Mouse (Mus musculus) midbrain, embryonic 10.5 days (tissue): ENCODE results near the gene Kcnh7. TPM values are rescaled to one million over a fixed set of nuclear protein-coding genes. Genes with fewer than 3 reads are reported as not detected.
A peak's percentile ranks its signal among the peaks of the same experiment; 100 is the strongest.

ENCODE experiments used
- DNase-seq: peaks from one replicate; pipeline ENCODE4 v3.0.0-alpha.2; 2017; ENCODE audit warnings: low spot score
- H3K27ac ChIP-seq: fragments of 300-500 bp; sonication (generic); replicated peaks from 2 replicates; pipeline ENCODE4 v1.5.1; 2016; ENCODE audit warnings: mild to moderate bottlenecking
- H3K27me3 ChIP-seq: fragments of 300-500 bp; sonication (generic); 2 replicates; pipeline ENCODE4 v1.6.1; 2016; ENCODE audit warnings: low read depth, mild to moderate bottlenecking; ENCODE audit not compliant: poor library complexity, severe bottlenecking
- H3K36me3 ChIP-seq: fragments of 300-500 bp; sonication (generic); 2 replicates; pipeline ENCODE4 v1.6.1; 2016; ENCODE audit warnings: mild to moderate bottlenecking, moderate library complexity
- H3K4me1 ChIP-seq: fragments of 300-500 bp; sonication (generic); 2 replicates; pipeline ENCODE4 v1.6.1; 2016
- H3K4me3 ChIP-seq: fragments of 300-500 bp; sonication (generic); 2 replicates; pipeline ENCODE4 v1.5.1; 2016; ENCODE audit warnings: mild to moderate bottlenecking, moderate library complexity
- H3K9me3 ChIP-seq: fragments of 300-500 bp; sonication (generic); replicated peaks from 2 replicates; pipeline ENCODE4 v1.6.1; 2016; ENCODE audit warnings: mild to moderate bottlenecking
- WGBS: fragments of 180-500 bp; shearing (Covaris S2); methylation state at CpG from one replicate; pipeline ENCODE4 v1.1.7; 2016; 5-methylcytosine and 5-hydroxymethylcytosine counted together
- polyA plus RNA-seq: library from polyadenylated mRNA; unstranded; fragments of >200 nt; fragmentation: Nextera tagmentation; extraction: Ambion mirVana; gene quantifications from 2 replicates; pipeline ENCODE4 v1.2.1, GENCODE M21; 2016

The Kcnh7 gene
- polyA plus RNA-seq, 1 experiment from 2014 or later = 0.27 TPM

- H3K27me3 ChIP-seq = no peaks in the 10 kb centered on the region
- no peak for DNase-seq
- no peaks in the 10 kb centered on the region for H3K9me3 ChIP-seq
- WGBS = 87% methylated on average over 3 of the region's 3 CpGs
- H3K27ac ChIP-seq = no peak overlapping the region
- no peak overlapping the region for H3K4me3 ChIP-seq
- H3K36me3 ChIP-seq = no peaks in the 10 kb centered on the region
- H3K4me1 ChIP-seq = no peaks in the 10 kb centered on the region
Observed at GRCm38 (mm10) chr2:62907688-62908087, 276.4 kb downstream of the Kcnh7 start.

DNA sequence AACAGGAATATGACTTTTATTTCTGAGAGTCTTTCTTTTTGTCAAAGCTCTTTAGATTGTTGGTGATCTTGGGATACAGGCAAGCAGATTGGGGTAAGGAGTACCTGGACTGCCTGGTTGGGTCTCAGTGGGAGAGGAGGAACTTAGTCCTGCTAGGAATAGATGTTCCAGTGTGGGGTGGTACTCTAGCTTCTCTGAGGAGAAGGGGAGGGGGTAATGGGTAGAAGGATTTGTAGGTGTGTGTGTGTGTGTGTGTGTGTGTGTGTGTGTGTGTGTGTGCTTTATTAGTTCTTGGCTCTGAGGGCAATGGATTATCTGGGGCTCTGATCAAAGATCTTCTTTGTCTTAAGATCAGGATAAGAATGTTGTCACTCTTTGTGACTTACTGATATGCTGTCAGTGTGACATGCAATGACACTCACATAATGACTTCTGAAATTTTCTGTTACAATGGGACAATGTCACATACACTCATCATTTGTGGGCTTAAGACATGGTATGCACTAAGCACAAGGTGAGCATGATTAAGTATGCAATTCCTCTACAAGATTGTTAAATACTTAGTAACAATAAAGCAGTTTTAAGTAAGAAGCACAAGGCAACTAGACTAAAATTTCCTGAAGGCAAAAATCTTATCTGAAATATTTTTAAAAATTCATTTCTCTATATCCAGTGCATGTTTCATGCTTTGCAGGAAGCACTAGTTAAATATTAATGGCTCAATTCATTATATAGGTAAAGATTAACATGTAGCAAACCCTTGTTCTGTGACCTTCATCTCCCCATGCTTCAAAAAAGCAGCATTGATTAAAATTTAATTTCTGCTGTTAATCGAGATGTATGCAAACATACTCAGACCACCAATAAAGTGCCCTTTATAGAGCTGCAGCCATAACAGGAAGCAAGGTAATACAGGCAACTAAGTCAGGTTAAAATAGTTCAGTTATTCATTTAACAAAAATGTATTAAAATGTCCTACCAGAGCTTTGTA lies 281.4 kb downstream of the Kcnh7 start:
- H3K27ac ChIP-seq = no peak overlapping the region
- no peak overlapping the region for H3K4me3 ChIP-seq
- H3K36me3 ChIP-seq = no peaks in the 10 kb centered on the region
- no peaks in the 10 kb centered on the region for H3K27me3 ChIP-seq
- H3K4me1 ChIP-seq = no peaks in the 10 kb centered on the region
- H3K9me3 ChIP-seq = no peaks in the 10 kb centered on the region
- DNase-seq = no peak
- WGBS = 89% methylated on average over 1 of the region's 1 CpGs

DNA sequence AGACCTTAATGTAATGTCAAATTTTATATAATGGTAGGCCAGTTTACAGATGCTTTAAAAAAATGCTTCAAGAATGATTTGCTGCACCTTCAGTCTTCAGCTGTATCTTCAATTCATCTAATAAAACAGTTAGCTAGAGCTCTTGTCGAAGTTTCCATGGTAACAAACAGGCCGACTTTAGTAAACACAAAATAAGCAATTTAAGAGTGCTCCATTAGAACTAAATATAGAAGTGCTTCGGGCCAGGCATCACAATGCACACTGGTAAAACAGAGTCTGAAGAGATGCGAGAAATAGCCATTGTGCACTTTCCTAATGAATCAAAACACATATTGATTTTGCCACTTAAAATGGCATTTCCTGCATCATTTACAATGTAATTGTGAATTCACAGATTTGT lies 305.3 kb downstream of the Kcnh7 start:
- no peak overlapping the region for H3K4me3 ChIP-seq
- no peaks in the 10 kb centered on the region for H3K4me1 ChIP-seq
- WGBS = 85% methylated on average over 4 of the region's 4 CpGs
- no peaks in the 10 kb centered on the region for H3K9me3 ChIP-seq
- DNase-seq = no peak
- no peaks in the 10 kb centered on the region for H3K36me3 ChIP-seq
- no peaks in the 10 kb centered on the region for H3K27me3 ChIP-seq
- H3K27ac ChIP-seq = no peak overlapping the region

GRCm38 (mm10) chr2:62855391-62855790 lies 328.7 kb downstream of the Kcnh7 start:
- Histone ChIP-seq H3K27me3 (no peaks in the 10 kb centered on the region), H3K4me3 (no peak overlapping the region), H3K36me3 (no peaks in the 10 kb centered on the region), H3K9me3 (no peaks in the 10 kb centered on the region), H3K27ac (no peak overlapping the region), H3K4me1 (no peaks in the 10 kb centered on the region)
- DNase-seq = no peak
- 90% methylated on average over 3 of the region's 3 CpGs for WGBS

DNA sequence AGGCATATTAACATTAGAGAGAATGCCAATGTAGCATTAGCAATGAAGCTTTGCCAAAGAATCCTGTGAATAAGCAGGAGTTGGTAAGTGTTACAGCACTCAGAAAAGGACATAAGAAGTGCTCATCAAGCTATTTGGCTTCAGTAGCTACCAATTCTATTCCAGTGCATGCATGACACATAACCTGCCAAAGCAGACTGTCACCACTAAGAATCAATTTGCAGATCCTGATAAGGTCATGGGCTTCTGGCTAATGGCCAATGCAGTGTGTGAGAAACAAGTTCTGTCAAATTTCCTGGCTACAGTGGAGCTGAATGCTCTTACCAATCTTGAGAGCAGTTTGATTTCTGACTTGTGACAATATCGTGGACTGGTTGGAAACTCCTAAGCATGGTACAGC lies 341.5 kb downstream of the Kcnh7 start:
- no peak for DNase-seq
- no peaks in the 10 kb centered on the region for H3K36me3 ChIP-seq
- no peaks in the 10 kb centered on the region for H3K27me3 ChIP-seq
- H3K4me3 ChIP-seq = no peak overlapping the region
- 84% methylated on average over 1 of the region's 1 CpGs for WGBS
- no peak overlapping the region for H3K27ac ChIP-seq
- no peaks in the 10 kb centered on the region for H3K9me3 ChIP-seq
- H3K4me1 ChIP-seq = no peaks in the 10 kb centered on the region

DNA sequence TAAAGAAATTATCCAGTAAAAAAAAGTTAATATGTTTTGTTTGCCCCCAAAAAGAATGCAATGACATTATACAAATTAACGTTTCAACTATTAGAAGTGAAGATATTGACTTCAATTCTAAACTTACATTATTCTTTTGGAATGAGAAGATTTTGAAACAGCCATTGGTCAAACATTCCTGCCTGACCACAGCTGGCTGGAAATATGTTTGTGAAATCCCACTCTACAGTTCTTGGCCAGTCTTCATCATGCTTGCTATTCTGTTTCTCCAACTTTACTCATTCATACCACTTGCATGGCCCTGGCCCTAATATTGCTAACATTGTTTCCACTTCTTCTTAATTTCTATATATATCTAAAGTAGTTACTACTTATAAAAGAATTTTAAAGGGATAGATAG lies 349.8 kb downstream of the Kcnh7 start:
- Histone ChIP-seq H3K4me3 (no peak overlapping the region), H3K36me3 (no peaks in the 10 kb centered on the region), H3K27ac (no peak overlapping the region), H3K4me1 (no peaks in the 10 kb centered on the region), H3K9me3 (no peaks in the 10 kb centered on the region), H3K27me3 (no peaks in the 10 kb centered on the region)
- WGBS = 87% methylated on average over 1 of the region's 1 CpGs
- DNase-seq = no peak

DNA sequence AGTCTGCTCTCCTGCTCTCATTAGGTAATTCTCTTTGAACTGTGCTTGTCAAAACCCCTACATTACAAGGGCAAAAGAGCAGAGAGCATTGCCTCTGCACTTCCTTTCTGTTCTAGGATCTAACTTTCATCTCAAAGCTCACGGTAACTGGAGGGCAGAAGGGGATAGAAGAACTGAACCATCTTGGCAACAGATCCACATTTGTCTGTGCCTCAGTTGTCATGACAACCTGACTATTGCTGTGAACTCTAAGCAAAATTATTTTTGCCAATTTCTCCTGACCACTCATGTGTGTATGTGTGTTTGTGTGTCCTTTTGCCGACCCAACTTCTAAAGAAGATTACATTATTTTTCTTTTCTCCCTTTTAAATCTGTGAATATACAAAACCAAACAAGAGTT lies 364.9 kb downstream of the Kcnh7 start:
- H3K27ac ChIP-seq = no peak overlapping the region
- DNase-seq = no peak
- H3K36me3 ChIP-seq = no peaks in the 10 kb centered on the region
- no peaks in the 10 kb centered on the region for H3K27me3 ChIP-seq
- no peaks in the 10 kb centered on the region for H3K4me1 ChIP-seq
- 63% methylated on average over 2 of the region's 2 CpGs for WGBS
- H3K4me3 ChIP-seq = no peak overlapping the region
- no peaks in the 10 kb centered on the region for H3K9me3 ChIP-seq

- no peak overlapping the region for H3K4me3 ChIP-seq
- no peaks in the 10 kb centered on the region for H3K27me3 ChIP-seq
- no peak for DNase-seq
- H3K36me3 ChIP-seq = no peaks in the 10 kb centered on the region
- H3K27ac ChIP-seq = no peak overlapping the region
- H3K9me3 ChIP-seq = no peaks in the 10 kb centered on the region
- no peaks in the 10 kb centered on the region for H3K4me1 ChIP-seq
- 89% methylated on average over 3 of the region's 3 CpGs for WGBS
Observed at GRCm38 (mm10) chr2:62816016-62816415, 368.1 kb downstream of the Kcnh7 start.

- peaks cover 3% of the 10 kb centered on the region; the same call in 1 of the 2 replicates for H3K4me1 ChIP-seq
- WGBS = 59% methylated on average over 4 of the region's 4 CpGs
- no peak for DNase-seq
- no peaks in the 10 kb centered on the region for H3K9me3 ChIP-seq
- H3K27ac ChIP-seq = no peak overlapping the region
- no peaks in the 10 kb centered on the region for H3K36me3 ChIP-seq
- no peak overlapping the region for H3K4me3 ChIP-seq
- H3K27me3 ChIP-seq = no peaks in the 10 kb centered on the region
Observed at GRCm38 (mm10) chr2:62808813-62809212, 375.3 kb downstream of the Kcnh7 start.

GRCm38 (mm10) chr2:62807476-62807882 lies 376.6 kb downstream of the Kcnh7 start:
- Histone ChIP-seq H3K27me3 (no peaks in the 10 kb centered on the region), H3K36me3 (no peaks in the 10 kb centered on the region), H3K27ac (no peak overlapping the region), H3K4me1 (peaks cover 3% of the 10 kb centered on the region; the same call in 1 of the 2 replicates), H3K9me3 (no peaks in the 10 kb centered on the region), H3K4me3 (no peak overlapping the region)
- 62% methylated on average over 3 of the region's 3 CpGs for WGBS
- peak; percentile 12 for DNase-seq

- no peak overlapping the region for H3K27ac ChIP-seq
- H3K4me3 ChIP-seq = no peak overlapping the region
- 88% methylated on average over 3 of the region's 3 CpGs for WGBS
Observed at GRCm38 (mm10) chr2:62806931-62807330, 377.2 kb downstream of the Kcnh7 start.

GRCm38 (mm10) chr2:62804030-62804429 lies 380.1 kb downstream of the Kcnh7 start:
- no peaks in the 10 kb centered on the region for H3K27me3 ChIP-seq
- H3K4me1 ChIP-seq = peaks cover 3% of the 10 kb centered on the region; the same call in 1 of the 2 replicates
- 68% methylated on average over 1 of the region's 1 CpGs for WGBS
- no peak overlapping the region for H3K27ac ChIP-seq
- no peaks in the 10 kb centered on the region for H3K36me3 ChIP-seq
- H3K4me3 ChIP-seq = no peak overlapping the region
- H3K9me3 ChIP-seq = no peaks in the 10 kb centered on the region
- DNase-seq = no peak

More at GRCm38 (mm10) chr2:62806931-62807330, 377.2 kb downstream of the Kcnh7 start:
- peaks cover 3% of the 10 kb centered on the region; the same call in 1 of the 2 replicates for H3K4me1 ChIP-seq
- H3K27me3 ChIP-seq = no peaks in the 10 kb centered on the region
- no peaks in the 10 kb centered on the region for H3K36me3 ChIP-seq
- no peaks in the 10 kb centered on the region for H3K9me3 ChIP-seq
- DNase-seq = no peak

- Histone ChIP-seq H3K27me3 (no peaks in the 10 kb centered on the region), H3K4me1 (no peaks in the 10 kb centered on the region; the same call in 1 of the 2 replicates), H3K27ac (no peak overlapping the region), H3K4me3 (no peak overlapping the region), H3K36me3 (no peaks in the 10 kb centered on the region), H3K9me3 (no peaks in the 10 kb centered on the region)
- no peak for DNase-seq
- WGBS = 73% methylated on average over 2 of the region's 2 CpGs
Observed at GRCm38 (mm10) chr2:62784460-62785038, 399.5 kb downstream of the Kcnh7 start.
